Mouse (Mus musculus) c-Kit-positive CD71-positive TER-119-negative erythroid progenitor cells, embryonic 14.5 days (primary cell): Measurements from ENCODE around the gene Chrnb1.
A peak's percentile ranks its signal among the peaks of the same experiment; 100 is the strongest.

Source experiments
- DNase-seq: peaks from one replicate; pipeline ENCODE4 v3.0.0-alpha.2; 2013; ENCODE audit warnings: low read depth

Gene Chrnb1

DNA sequence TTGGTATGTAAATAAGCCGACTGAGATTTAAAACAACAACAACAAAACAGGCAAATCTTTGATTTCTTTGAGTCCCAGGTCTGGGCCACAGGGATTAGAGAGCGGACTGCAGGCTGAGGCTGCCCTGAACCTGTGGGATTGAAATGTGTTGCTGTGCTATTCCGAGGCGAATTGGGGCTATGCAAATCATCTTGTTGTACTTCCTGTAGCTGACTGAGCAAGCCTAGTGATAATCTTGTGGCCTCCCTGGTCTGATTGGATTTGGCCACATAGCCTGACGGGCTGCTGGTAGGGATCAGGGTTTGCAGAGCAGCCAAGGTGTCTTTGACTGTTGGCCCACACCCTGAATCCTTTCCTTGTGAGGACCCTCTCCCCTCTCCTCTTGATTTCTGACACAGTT lies 20.8 kb downstream of the Chrnb1 start:
- DNase-seq: no peak

DNA sequence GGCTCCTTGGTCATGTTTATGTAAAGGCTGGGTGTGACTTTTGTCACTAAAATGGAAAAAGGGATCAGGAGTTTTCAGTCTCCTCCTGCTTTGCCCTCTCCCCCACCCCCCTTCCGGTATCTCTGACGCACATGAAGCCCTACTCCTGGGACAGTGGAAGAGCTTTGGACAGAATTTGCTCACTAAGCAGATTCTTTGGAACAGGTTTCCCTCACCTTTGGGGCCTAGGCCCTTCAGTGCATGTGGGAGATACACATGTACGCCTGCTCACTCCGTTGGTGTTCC lies 28.2 kb downstream of the Chrnb1 start:
- DNase-seq: no peak

DNA sequence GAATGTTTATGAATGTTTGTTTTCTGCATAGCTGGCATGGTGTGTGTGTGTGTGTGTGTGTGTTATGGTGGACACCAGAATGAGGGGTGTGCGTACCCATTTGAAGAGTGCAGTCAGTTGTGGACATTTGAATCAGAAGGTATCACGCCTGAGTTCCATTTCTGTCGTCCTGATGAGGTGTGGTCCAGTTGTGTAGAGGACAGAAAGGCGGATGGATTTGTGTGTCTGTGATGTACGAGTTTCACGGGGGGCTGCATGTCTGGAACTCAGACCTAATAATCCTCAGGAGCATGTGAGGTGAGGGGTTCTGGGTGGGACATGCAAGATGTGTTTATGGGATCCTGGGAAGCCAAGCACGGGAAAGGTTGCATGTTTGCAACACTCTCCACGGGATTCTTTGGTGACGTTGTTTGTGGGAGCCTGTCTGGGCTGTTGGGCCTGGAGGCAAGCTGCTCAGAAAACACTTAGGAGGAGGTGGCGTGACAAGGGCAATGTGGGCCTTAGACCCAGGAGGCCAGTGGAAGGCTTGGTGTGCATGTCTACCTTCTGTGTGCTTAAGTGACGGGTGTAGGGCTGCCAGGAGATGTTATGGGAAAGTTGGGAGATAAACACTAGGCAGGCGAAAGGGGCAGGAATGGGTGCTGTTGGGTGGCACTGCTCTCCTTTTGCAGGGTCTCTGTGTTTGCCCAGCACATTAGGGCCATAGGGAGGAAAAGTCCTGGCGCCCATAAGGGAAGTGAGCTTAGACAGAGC lies 28.7 kb downstream of the Chrnb1 start:
- DNase-seq: no peak

DNA sequence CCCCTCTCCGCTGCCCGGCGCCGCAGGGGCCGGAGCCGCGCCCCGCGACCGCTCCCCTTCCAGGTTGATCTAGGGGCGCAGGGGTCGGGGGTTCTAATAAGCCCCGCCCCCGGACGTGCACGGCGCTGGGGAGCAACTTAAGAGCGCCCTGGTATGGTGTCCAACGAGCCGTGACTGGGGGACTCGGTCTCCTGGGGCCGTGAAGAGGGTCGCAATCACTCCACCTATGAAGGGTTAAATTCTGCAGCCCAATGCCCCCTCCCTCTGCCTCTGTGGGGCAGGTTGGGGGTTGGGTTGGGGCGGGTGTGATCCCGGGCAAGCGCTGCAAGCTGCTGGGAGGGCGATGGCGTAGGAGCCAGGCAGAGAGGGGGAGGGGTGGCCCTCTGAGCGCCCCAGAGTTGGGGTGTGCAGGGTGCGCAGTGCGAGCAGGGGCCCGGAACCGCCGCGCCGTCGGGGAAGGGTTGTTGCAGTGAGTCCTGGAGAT lies 29.6 kb downstream of the Chrnb1 start:
- DNase-seq: peak; percentile 45

DNA sequence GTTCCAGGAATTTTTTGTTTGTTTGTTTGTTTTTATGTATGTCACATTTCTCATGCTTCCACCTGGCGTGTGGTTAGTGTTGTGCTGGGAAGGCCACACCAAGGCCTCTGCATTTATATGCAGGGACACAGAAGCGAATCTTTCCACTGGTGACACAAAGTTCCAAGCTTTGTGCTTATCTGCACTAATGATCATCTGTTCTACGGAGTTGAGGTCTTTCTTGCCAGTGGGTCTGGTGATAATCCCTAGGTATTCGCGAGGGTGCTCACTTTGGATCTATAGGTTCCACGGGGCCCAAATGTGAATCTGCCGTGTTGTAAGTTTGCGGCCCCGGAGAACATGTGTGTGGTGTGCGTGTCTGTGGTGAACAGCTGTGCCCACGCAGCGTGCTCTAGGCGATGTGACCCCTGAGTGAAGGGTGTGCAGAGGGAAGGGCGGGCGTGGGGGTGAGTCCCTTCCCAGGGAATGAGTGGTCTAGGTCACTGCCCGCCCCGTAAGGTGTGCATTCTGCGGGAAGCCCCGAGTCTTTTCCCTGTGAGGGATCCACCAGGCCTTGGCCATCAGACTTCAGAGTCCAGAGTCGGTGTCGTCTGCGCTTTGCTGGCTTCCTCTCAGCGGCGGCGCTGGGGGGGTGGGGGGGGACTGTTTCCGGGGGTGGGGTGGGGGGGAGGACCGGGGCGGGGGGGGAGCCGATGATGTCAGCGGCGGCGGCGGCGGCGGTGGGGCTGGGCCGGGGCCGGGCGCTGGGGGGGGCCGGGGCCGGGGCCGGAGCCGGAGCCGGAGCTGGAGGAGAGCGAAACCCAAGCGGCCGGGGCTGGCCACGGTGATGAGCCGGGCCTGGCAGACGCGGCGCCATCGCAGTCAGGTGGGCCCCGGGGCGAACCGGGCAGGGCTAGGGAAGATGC lies 30.3 kb downstream of the Chrnb1 start, which contains the start of gene Zbtb4:
Gene Zbtb4 (plus strand): TSS at position 692 of the 905 bp plus-strand sequence.
- DNase-seq: no peak

DNA sequence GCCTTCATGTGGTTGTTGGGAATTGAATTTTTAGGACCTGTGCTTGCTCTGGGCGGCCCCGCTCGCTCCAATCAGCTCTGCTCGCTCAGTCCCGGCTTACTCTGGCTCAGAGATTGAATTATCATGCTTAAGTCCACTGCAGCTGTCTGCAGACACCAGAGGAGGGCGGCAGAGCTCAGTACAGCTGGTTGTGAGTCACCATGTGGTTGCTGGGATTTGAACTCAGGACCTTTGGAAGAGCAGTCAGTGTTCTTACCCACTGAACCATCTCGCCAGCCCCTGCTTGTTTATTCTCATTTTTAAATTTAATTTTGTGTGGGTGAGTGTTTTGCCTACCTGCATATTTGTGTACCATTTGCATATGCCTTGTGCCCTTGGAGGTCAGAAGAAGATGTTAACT lies 32.2 kb downstream of the Chrnb1 start:
- no peak for DNase-seq

DNA sequence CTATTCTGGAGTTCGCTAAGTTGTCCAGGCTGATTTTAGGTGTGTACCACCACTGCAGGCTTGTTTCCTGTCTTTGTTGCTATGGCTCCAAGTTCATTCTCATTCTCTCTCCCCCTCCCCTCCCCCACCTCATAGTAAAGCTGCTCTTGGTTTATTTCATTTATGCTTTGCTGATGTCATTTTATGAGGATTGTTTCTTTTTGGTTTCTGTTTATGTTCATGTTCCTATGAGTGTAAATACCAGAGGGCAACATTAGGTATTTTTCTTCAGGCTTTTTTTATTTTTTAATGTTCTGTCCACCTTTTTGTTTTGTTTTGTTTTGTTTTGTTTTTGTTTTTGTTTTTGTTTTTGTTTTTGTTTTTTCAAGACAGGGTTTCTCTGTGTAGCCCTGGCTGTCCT lies 33.9 kb downstream of the Chrnb1 start, which contains the start of gene Slc35g3:
Gene Slc35g3 (minus strand): TSS at position 101 of the 400 bp plus-strand sequence.
- no peak for DNase-seq

DNA sequence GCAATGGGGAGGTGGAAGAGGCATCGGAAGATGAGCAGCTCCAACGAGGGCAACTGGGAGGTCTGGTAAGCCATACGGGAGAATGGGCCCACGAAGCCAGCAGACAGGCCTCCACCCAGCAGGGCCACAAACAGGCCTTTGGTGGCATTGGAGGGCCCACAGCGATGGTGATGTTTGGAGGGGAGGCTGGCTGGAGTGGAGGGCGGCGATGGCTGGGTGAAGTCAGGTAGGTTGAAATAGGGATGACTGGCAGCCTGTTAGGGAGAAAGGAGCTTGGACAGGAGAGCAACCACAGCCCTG lies 34.9 kb downstream of the Chrnb1 start:
- no peak for DNase-seq

DNA sequence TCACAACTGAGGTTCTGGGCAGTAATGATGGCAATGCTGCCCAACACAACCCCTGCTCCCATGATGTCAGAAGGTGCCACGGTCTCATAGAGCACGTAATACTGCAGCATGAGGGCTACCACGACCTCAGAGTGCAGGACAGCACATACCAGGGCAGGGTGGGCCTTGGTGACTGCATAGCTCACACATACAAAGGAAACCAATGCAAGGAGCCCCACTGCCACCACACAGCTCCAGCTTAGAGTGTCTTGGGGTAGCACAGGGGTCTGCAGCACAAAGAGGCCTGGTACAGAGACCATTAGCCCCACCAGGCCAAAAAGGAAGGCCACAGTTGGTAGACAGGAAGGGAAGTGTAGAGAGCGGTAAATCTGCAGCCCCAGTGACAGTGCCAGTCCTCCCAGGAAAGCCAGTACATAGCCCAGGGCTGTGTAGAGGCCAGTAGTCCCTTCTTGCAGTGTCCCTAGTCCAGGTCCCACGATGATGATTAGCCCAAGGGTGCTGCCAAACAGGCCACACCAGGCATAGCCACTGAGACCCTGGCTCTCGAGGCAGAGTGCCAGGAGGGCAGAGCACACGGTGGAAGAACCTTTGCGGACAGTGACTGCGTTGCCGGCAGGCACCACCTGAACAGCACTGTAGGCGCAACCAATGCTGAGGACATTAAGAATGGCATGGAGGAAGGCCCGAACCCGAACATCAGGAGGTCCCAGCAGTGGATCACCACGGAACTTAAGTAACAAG lies 35.4 kb downstream of the Chrnb1 start:
- DNase-seq: no peak

DNA sequence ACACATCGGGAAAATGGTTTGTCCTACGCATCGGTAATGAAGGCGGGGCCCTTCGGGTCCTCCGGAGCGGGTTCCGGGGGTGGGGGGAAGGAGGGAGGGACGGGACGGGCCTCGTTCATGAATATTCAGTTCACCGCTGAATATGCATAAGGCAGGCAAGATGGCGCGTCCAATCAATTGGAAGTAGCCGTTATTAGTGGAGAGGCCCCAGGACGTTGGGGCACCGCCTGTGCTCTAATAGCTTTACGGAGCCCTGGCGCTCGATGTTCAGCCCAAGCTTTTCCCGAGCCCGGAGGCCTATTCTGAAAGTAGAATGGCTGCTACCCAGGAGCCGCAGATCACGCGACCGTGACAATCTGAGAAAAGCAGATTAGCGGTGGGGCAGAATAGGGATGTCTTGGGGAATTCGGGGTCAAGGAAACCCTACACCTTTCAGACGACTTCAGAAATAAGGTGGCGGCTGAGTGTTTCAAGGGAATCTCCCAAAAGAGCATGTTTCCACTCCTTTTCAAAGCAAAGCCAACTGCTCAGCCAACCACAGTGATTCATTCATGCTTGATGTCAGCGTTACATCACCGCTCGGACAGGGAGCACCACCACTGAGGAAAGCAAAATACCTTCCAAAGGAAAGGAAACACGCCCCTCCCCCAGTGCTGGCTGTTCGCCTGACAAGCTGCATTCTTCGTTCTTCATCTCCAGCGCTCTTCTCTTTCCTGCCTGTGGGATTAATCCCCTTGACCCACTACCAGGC lies 36.6 kb downstream of the Chrnb1 start:
- peak; percentile 53 for DNase-seq

DNA sequence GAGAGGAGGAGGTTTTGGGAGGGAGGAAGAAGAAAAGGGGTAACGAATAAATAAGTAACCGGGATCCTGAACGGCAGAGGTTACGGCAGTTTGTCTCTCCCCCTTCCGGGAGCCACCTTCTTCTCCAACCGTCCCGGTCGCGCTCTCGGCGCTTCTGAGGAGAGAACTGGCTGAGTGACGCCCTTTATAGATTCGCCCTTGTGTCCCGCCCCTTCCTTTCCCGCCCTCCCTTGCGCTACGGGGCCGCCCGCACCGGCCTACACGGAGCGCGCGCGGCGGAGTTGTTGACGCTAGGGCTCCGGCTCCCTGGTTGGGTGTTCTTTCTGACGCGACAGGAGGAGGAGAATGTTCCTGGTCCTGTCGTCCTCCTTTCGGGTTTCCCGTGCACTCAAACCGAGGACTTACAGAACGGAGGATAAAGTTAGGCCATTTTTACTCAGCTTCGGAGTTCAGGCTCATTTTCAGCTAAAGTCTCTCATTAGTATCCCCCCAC lies 37.2 kb downstream of the Chrnb1 start, which contains the start of gene Polr2a:
Gene Polr2a (minus strand): TSS at position 160 of the 493 bp plus-strand sequence.
- DNase-seq: peak; percentile 91

DNA sequence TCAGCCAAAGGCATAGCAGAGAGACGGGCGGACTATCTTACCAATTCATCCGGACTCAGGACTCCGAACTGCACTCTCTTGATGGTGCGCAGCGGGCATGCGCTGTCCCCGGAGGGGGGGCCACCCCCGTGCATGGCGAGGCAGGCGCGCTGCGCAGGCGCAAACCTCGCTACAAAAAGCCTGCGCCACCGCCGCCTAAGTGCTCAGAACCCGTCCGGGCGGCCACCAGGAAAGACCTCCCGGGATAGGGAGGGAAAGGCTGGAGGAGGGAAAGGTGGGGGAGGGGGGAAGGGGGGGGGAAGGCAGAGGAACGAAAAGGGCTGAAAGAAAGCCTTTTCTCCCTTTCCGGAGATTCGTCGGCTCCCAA lies 37.7 kb downstream of the Chrnb1 start:
- DNase-seq: peak; percentile 89

DNA sequence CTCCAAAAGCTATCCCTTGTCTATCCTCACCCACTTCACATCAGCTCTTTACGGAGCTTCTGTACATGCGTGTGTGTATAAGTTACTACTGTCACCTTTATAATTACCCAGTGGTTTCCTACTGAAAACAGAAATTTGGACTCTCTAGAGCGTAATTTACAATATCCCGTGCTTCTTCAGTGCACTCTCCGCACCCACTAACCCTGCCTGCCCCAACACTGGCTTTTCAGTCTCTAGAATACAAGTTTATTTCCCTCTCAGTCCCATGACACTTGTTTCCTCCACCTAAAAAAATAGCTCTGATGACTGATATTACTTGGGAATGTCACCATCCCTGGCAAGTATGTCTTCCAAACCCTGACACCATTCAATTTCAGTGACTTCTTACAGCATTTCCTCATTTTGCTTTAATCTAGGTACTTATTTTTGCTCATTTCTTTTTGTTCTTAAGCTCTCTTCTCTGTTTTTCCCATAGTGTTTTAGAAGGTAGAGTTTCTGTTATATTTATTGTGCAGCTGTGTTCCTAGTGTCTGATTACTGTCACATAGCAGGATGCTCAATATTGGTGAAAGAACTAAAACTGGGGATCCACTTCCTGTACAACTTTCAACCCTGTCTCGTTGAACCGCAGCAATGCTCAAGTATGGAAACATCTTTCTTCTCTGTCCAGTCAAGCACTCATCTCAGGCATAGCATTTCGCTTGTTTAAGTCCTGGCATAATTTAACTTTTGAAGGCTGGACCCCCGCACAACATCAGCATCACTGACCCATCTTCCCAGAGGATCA lies 38.2 kb downstream of the Chrnb1 start:
- DNase-seq: no peak

DNA sequence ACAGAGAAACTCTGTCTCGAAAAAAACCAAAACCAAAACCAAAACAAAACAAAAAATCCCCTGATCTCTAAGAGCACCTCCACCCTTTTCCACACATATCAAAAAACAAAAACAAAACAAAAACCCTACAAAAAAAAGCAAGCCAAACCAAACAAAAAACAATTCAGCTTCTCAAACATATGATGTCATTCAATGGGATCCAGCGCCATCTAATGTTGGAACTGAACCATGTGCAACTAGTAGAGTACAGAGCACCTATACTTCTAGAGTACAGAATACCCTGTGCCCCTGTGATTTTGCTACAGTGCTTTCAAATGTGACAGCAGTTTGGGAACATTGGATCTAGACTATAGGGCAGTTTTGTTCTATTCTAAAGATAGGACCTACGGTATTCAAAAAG lies 41.0 kb downstream of the Chrnb1 start:
- peak; percentile 72 for DNase-seq

DNA sequence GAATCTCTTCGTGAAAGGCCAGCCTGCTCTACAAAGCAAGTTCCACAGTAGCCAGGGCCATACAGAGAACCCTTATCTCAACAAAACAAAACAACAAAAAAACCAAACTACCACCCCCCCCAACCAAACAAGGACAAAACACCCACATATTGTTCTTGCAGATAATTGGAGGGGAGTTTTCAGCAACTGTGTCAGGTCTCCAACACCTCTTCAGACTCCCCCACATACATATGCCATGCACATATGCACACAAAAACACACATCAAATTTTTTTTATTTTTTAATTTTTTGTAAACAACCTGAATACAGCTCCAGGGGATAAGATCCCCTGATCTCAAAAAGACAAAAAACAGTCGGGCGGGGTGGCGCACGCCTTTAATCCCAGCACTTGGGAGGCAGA lies 41.5 kb downstream of the Chrnb1 start:
- peak; percentile 56 for DNase-seq

DNA sequence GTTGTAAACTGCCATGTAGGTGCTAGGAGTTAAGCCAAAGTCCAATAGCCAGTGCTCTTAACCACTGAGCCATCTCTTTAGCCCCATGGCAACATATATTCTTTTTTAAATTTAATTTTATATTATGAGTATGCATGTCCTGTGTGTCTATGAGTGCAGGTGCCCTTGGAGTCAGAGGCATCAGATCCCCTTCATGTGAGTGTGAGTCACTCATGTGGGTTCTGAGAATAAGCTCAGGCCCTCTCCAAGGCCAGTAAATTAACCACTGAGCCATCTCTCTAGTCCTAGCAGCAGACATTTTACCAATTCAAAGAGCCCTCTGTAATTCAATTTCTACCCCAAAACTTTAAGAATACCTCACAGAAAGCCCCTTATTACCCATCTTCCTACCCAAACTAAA lies 43.1 kb downstream of the Chrnb1 start:
- no peak for DNase-seq

DNA sequence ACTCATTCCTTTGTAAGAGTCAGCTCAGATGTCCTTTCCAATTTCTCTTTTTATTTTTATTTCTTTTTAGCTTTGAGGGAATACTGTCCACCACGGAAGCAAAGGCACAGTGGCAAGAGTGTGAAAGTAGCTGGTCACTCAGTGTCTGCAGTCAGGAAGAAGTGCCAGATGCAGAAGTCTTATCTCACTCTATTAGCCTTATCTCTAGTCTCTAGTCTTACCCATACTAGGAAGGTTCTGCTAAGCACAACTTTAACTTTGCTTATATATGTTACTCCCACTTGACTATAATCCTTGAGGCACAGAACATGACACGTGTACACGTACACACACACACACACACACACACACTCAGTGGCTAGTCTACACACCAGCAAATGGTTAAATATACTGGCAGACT lies 44.1 kb downstream of the Chrnb1 start:
- no peak for DNase-seq
